Mouse (Mus musculus) kidney, adult 2 months (tissue): ENCODE measurements around the gene Fam214a.

Source experiments
- CTCF ChIP-seq: fragments of 200-500 bp; conservative IDR thresholded peaks from 2 replicates; pipeline ENCODE4 v1.5.1; 2011; ENCODE audit warnings: low read depth, mild to moderate bottlenecking, control low read depth, low read length, moderate library complexity, mixed read lengths; ENCODE audit not compliant: insufficient read depth, insufficient read length
- POLR2A ChIP-seq: fragments of 200-500 bp; IDR thresholded peaks from one replicate; pipeline ENCODE4 v1.6.1; 2011; ENCODE audit warnings: low read depth, low read length, control low read depth

- no peak for TF ChIP-seq CTCF
- TF ChIP-seq POLR2A = no peak
These were observed 90.5 kb downstream of the Fam214a start for GRCm38 (mm10) chr9:75043191-75043590.
